Mouse (Mus musculus): ENCODE results near the gene Rbl1.

Gene Rbl1

DNA sequence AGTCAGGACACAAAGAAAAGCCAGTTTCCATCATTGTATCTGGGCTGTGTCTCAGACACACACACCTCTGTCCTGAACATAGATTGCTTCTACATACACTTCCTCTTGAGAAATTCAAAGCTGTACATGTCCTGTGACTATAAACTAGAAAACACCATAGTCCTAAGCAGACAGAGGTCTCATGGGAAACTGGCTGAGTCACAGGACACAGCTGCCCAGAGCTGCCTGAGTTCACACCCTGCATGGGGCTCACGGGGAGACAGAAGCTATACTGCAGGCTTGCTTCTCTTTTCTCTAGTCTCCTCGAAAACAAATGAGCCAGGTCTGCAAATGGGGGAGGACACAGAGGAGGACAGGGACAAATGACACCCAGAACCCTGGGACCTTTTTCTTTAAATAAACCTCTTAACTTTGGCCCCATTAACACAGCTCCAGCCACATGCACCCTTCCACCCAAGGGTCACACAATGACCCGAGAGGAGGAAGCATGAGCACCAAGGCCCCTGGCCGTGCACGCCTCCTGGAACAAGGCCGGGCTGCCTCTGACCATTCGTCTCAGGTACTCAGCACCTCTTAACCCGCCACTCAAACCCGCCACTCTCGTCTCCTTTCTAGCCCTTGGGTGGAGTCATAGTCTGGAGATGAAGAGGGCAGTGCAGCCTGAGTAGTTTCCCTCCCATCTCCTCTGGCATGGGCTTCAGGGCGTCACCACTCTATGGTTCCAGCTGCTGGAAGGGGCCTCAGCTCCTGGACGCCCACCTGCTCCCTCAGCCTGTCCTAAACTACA is 104.6 kb downstream of the Rbl1 start:
- ATAC-seq (ENCODE audit: insufficient number of reproducible peaks, low FRiP score, low TSS enrichment), result no peak

All from cerebellum, adult (tissue).